Mouse (Mus musculus) testis, adult 2 months (tissue): Measurements from ENCODE around the gene Leng1. TPM values are rescaled to one million over a fixed set of nuclear protein-coding genes. Genes with fewer than 3 reads are reported as not detected.
"Not testable (repeated sequence)": the region's sequence is repeated elsewhere in the genome, so short reads cannot be mapped to it uniquely, and the experiment has no call there.

Experiments
- H3K27ac ChIP-seq: fragments of 200-500 bp; 2 replicates; pipeline ENCODE4 v1.5.1; 2012; ENCODE audit warnings: low read depth, low read length; ENCODE audit not compliant: control insufficient read depth, insufficient read depth
- H3K27me3 ChIP-seq: fragments of 200-500 bp; 2 replicates; pipeline ENCODE4 v1.6.1; 2012; ENCODE audit warnings: mild to moderate bottlenecking, low read length, moderate library complexity; ENCODE audit not compliant: control insufficient read depth, insufficient read depth
- H3K36me3 ChIP-seq: fragments of 200-500 bp; 2 replicates; pipeline ENCODE4 v1.6.1; 2012; ENCODE audit warnings: mild to moderate bottlenecking, low read length; ENCODE audit not compliant: control insufficient read depth, insufficient read depth
- H3K4me1 ChIP-seq: fragments of 200-500 bp; 2 replicates; pipeline ENCODE4 v1.6.1; 2012; ENCODE audit warnings: low read length; ENCODE audit not compliant: control insufficient read depth, insufficient read depth
- H3K4me3 ChIP-seq: fragments of 200-500 bp; 2 replicates; pipeline ENCODE4 v1.5.1; 2012; ENCODE audit warnings: low read depth, mild to moderate bottlenecking, low read length, moderate library complexity, mixed read lengths; ENCODE audit not compliant: control insufficient read depth
- CTCF ChIP-seq: fragments of 200-500 bp; IDR thresholded peaks from 2 replicates; pipeline ENCODE4 v1.5.1; 2012; ENCODE audit warnings: low read depth, mild to moderate bottlenecking, inconsistent platforms, low read length, moderate library complexity; ENCODE audit not compliant: control insufficient read depth, insufficient read depth, insufficient replicate concordance
- POLR2A ChIP-seq: fragments of 200-500 bp; IDR thresholded peaks from 2 replicates; pipeline ENCODE4 v1.6.1; 2012; ENCODE audit warnings: low read depth, mild to moderate bottlenecking, inconsistent platforms, low read length, moderate library complexity; ENCODE audit not compliant: control insufficient read depth
- polyA plus RNA-seq: library from polyadenylated mRNA; depleted of rRNA; stranded (reverse); fragments of >200 nt; gene quantifications from 2 replicates; pipeline ENCODE4 v1.2.3, GENCODE M21; 2012

Gene Leng1
- polyA plus RNA-seq, 1 experiment = 5.2 TPM

GRCm38 (mm10) chr7:3698471-3698870 lies 32.8 kb upstream of the Leng1 start:
- no peak for TF ChIP-seq POLR2A
- Histone ChIP-seq H3K27ac (no peak overlapping the region), H3K4me1 (peaks cover 9% of the 10 kb centered on the region), H3K27me3 (no peaks in the 10 kb centered on the region), H3K4me3 (no peak overlapping the region), H3K36me3 (no peaks in the 10 kb centered on the region)

- not testable (repeated sequence) for H3K27me3 ChIP-seq, H3K36me3 ChIP-seq
- Histone ChIP-seq H3K4me3 (peak overlapping the region; percentile 87), H3K27ac (0 out of 2 replicates have a peak overlapping the region, but pooled peaks have one; percentile 2), H3K4me1 (peaks cover 21% of the 10 kb centered on the region)
These were observed 29.3 kb upstream of the Leng1 start for GRCm38 (mm10) chr7:3694949-3695305.

- peak overlapping the region; percentile 87 for H3K4me3 ChIP-seq
- no peaks in the 10 kb centered on the region for H3K36me3 ChIP-seq
These were observed 28.7 kb upstream of the Leng1 start for GRCm38 (mm10) chr7:3694076-3694948.

GRCm38 (mm10) chr7:3693809-3694075 lies 28.1 kb upstream of the Leng1 start:
- no peaks in the 10 kb centered on the region for H3K36me3 ChIP-seq
- peaks cover 21% of the 10 kb centered on the region for H3K4me1 ChIP-seq
- TF ChIP-seq POLR2A (no peak), CTCF (no peak)
- peak overlapping the region; percentile 78 for H3K27ac ChIP-seq
- peak overlapping the region; percentile 87 for H3K4me3 ChIP-seq
- H3K27me3 ChIP-seq = no peaks in the 10 kb centered on the region

More at GRCm38 (mm10) chr7:3694076-3694948, 28.7 kb upstream of the Leng1 start:
- TF ChIP-seq CTCF (no peak), POLR2A (no peak)
- H3K4me1 ChIP-seq = peaks cover 21% of the 10 kb centered on the region
- H3K27me3 ChIP-seq = no peaks in the 10 kb centered on the region
- peak overlapping the region; percentile 78 for H3K27ac ChIP-seq

GRCm38 (mm10) chr7:3692987-3693808 lies 27.6 kb upstream of the Leng1 start, which contains the start of gene Mboat7:
TSS of gene Mboat7 (minus strand) at chr7:3693523.
- H3K4me1 ChIP-seq = peaks cover 21% of the 10 kb centered on the region
- H3K27ac ChIP-seq = peak within 1 kb of the TSS; percentile 78

GRCm38 (mm10) chr7:3692382-3692986 lies 26.8 kb upstream of the Leng1 start, which contains the start of gene Tsen34:
TSS of gene Tsen34 (plus strand) at chr7:3692863.
- Histone ChIP-seq H3K36me3 (no peaks in the 10 kb centered on the region), H3K27me3 (no peaks in the 10 kb centered on the region), H3K4me1 (peaks cover 21% of the 10 kb centered on the region), H3K27ac (peak within 1 kb of the TSS; percentile 78), H3K4me3 (peak within 1 kb of the TSS; percentile 87)
- TF ChIP-seq CTCF (no peak), POLR2A (no peak)

More at GRCm38 (mm10) chr7:3692987-3693808, 27.6 kb upstream of the Leng1 start, which contains the start of gene Mboat7:
- no peaks in the 10 kb centered on the region for H3K36me3 ChIP-seq
- TF ChIP-seq CTCF (no peak), POLR2A (peak; percentile 53; the same call in 1 of the 2 replicates)
- no peaks in the 10 kb centered on the region for H3K27me3 ChIP-seq
- H3K4me3 ChIP-seq = peak within 1 kb of the TSS; percentile 87

- H3K27me3 ChIP-seq = no peaks in the 10 kb centered on the region
- H3K4me1 ChIP-seq = peaks cover 21% of the 10 kb centered on the region
- no peaks in the 10 kb centered on the region for H3K36me3 ChIP-seq
- H3K27ac ChIP-seq = no peak overlapping the region
- peak overlapping the region; percentile 87 for H3K4me3 ChIP-seq
- TF ChIP-seq POLR2A (no peak), CTCF (no peak)
These were observed 26.3 kb upstream of the Leng1 start for GRCm38 (mm10) chr7:3691919-3692318.
